Mouse (Mus musculus) liver, embryonic 16.5 days (tissue): Measurements from ENCODE around the gene Rnf6. TPM values are rescaled to one million over a fixed set of nuclear protein-coding genes. Genes with fewer than 3 reads are reported as not detected.

Source experiments
- ATAC-seq: fragments of 200-750 bp; cut with Nextera tagmentation; 2 replicates; pipeline ENCODE4 v1.8.0; 2017; ENCODE audit warnings: low read depth, mild to moderate bottlenecking, moderate number of reproducible peaks, moderate library complexity
- H3K27ac ChIP-seq: fragments of 300-500 bp; sonication (generic); 2 replicates; pipeline ENCODE4 v1.5.1; 2014; ENCODE audit warnings: mild to moderate bottlenecking, low read length
- H3K27me3 ChIP-seq: fragments of 300-500 bp; sonication (generic); 2 replicates; pipeline ENCODE4 v1.6.1; 2014; ENCODE audit warnings: low read depth, low read length, mixed read lengths; ENCODE audit not compliant: control insufficient read depth, insufficient read depth
- H3K36me3 ChIP-seq: fragments of 300-500 bp; sonication (generic); 2 replicates; pipeline ENCODE4 v1.6.1; 2014; ENCODE audit warnings: mild to moderate bottlenecking; ENCODE audit not compliant: control insufficient read depth, insufficient read depth
- H3K4me1 ChIP-seq: fragments of 300-500 bp; sonication (generic); 2 replicates; pipeline ENCODE4 v1.6.1; 2014; ENCODE audit warnings: low read depth, low read length, mixed read lengths; ENCODE audit not compliant: control insufficient read depth
- H3K4me2 ChIP-seq: fragments of 300-500 bp; sonication (generic); 2 replicates; pipeline ENCODE4 v1.6.1; 2014; ENCODE audit warnings: low read depth, low read length, mixed read lengths
- H3K4me3 ChIP-seq: fragments of 300-500 bp; sonication (generic); 2 replicates; pipeline ENCODE4 v1.5.1; 2014; ENCODE audit warnings: low read depth, mild to moderate bottlenecking, low read length
- H3K9ac ChIP-seq: fragments of 300-500 bp; sonication (generic); 2 replicates; pipeline ENCODE4 v1.6.1; 2014; ENCODE audit warnings: low read depth, low read length
- H3K9me3 ChIP-seq: fragments of 300-500 bp; sonication (generic); replicated peaks from 2 replicates; pipeline ENCODE4 v1.6.1; 2016; ENCODE audit warnings: low read length; ENCODE audit not compliant: control insufficient read depth
- WGBS: fragments of 180-500 bp; shearing (Covaris S2); extraction: QIAGEN DNeasy Blood & Tissue Kit; methylation state at CpG from one replicate; pipeline ENCODE4 v1.1.7; 2014; ENCODE audit not compliant: insufficient replicate concordance; 5-methylcytosine and 5-hydroxymethylcytosine counted together
- polyA plus RNA-seq: library from polyadenylated mRNA; unstranded; fragments of >200 nt; fragmentation: Nextera tagmentation; extraction: Ambion mirVana; gene quantifications from 2 replicates; pipeline ENCODE4 v1.2.1, GENCODE M21; 2015

The Rnf6 gene
- polyA plus RNA-seq, 1 experiment from 2014 or later, result 30.9 TPM

DNA sequence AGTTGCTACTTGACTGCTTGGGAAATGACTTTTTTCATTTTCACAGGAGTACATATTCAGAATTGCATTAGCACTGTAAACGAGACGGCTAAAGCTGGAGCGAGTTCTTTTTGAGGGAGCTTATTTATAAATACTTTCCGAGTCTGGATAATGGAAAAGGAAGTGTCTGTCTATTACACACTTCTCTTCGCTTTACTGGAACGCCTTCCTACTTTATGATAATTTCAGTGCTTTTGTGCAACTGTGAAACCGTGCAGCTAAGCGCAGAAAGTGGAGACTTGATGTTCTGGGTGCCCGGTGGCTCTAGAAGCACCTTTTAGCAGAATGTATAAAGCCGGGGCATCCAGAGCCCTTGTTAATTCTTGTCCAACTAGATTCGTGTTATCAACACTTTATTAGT, 11.5 kb upstream of the Rnf6 start:
- no peak for ATAC-seq
- H3K9me3 ChIP-seq, result no peaks in the 10 kb centered on the region
- peak overlapping the region; percentile 70 for H3K27ac ChIP-seq
- no peaks in the 10 kb centered on the region; the same call in 1 of the 2 replicates for H3K36me3 ChIP-seq
- peak overlapping the region; percentile 64 for H3K4me2 ChIP-seq
- H3K9ac ChIP-seq, result peak overlapping the region; percentile 94
- 46% methylated on average over 11 of the region's 11 CpGs for WGBS
- peak overlapping the region; percentile 93 for H3K4me3 ChIP-seq
- H3K4me1 ChIP-seq, result peaks cover 40% of the 10 kb centered on the region
- no peaks in the 10 kb centered on the region for H3K27me3 ChIP-seq

DNA sequence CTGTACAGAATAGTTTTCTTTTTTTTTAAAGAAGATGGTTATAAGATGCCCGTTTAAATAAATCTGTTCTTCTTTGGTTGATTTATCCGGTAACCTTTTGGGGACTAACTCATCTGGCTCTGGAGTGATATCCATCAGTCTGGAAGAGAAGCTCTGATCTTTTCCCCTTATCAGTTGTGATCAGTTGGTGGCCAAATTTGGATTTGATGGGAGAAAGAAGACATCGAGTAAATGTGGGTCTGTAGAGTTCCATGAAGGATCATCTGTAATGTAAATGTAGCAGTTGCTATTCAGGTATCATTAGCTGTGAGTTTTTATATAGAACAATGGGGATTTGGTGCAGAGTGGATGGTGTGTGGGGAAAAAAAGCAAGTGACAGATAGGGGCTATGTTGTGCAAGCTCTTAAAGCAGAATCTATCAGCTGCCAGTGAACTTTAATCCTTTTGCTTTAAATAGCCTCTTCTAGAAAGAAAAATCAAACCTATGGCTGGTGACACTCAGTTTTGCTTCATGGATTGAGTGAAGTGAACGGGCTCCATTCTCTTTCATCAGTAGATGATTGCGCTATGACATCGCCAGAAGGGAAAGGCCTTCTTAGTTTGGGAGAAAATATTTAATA, 10.8 kb upstream of the Rnf6 start:
- peak overlapping the region; percentile 98 for H3K27ac ChIP-seq
- no peaks in the 10 kb centered on the region for H3K36me3 ChIP-seq
- H3K27me3 ChIP-seq, result no peaks in the 10 kb centered on the region
- H3K4me1 ChIP-seq, result peaks cover 34% of the 10 kb centered on the region
- peak overlapping the region; percentile 94 for H3K9ac ChIP-seq
- peak overlapping the region; percentile 93 for H3K4me3 ChIP-seq
- ATAC-seq, result no peak
- peak overlapping the region; percentile 64 for H3K4me2 ChIP-seq
- no peaks in the 10 kb centered on the region for H3K9me3 ChIP-seq
- WGBS, result 30% methylated on average over 6 of the region's 6 CpGs

DNA sequence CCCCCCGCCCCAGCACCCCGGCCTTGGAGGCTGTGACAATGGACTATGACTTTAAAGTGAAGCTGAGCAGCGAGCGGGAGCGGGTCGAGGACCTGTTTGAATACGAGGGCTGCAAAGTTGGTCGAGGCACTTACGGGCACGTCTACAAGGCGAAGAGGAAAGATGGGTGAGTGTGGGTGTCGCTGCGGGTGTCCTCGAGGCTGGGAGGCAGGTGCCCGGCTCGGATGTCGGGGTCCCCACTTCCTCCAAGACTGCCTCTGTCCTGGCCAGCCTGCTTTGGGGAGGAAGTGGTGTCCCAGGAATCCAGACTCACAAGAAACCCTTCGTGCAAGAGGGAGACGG, 10.3 kb upstream of the Rnf6 start:
- H3K4me2 ChIP-seq, result peak overlapping the region; percentile 64
- H3K9ac ChIP-seq, result peak overlapping the region; percentile 94
- peaks cover 28% of the 10 kb centered on the region for H3K4me1 ChIP-seq
- H3K36me3 ChIP-seq, result no peaks in the 10 kb centered on the region
- no peaks in the 10 kb centered on the region for H3K27me3 ChIP-seq
- H3K4me3 ChIP-seq, result peak overlapping the region; percentile 93
- H3K9me3 ChIP-seq, result no peaks in the 10 kb centered on the region
- peak; percentile 16 for ATAC-seq
- WGBS, result under 1% methylated on average over 19 of the region's 19 CpGs
- H3K27ac ChIP-seq, result peak overlapping the region; percentile 98

DNA sequence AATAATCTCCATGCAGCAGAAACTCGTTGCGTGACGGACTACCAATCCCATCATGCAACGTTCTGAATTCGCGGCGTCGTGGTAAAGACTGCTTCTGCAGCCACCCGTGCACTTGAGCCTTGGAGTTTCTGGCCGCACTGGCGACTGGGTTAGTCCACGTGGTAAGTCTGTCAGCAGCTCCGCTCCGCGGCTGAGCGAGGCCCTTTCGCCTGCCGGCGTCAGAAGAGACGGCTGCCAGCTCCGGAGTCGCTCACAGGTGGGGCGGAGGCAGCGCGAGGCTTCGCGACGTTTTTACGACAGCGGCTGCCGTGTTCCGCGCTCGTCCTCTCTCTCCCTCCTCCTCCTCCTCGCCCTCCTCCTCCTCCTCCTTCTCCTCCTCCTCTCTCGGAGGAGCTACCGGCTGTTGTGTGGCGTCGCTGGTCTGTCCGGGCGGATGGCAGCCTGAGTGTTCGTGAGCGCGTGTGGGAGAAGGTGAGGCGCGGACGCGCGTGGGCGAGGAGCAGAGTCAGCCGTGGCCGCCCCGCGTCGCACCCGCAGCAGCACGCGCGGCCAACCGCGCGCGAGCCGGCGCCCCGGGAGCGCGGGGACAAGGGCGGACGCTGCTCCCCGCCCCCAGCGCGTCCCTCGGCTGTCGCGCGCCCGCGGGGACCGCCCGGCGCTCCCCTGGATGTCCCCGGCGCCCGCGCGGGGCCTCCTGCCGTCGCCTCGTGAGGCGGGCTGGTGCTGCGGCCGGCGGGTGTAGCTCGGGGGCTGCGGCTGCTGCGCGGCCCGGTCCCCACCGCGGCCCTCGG, 9.7 kb upstream of the Rnf6 start, which contains the start of gene Cdk8:
Gene Cdk8, plus strand, starts transcription at position 367 of the 791 bp plus-strand sequence.
- Histone ChIP-seq H3K36me3 (no peaks in the 10 kb centered on the region), H3K9ac (peak within 1 kb of the TSS; percentile 94), H3K4me1 (peaks cover 23% of the 10 kb centered on the region), H3K9me3 (no peaks in the 10 kb centered on the region), H3K4me3 (peak within 1 kb of the TSS; percentile 93), H3K27me3 (no peaks in the 10 kb centered on the region), H3K4me2 (peak within 1 kb of the TSS; percentile 64), H3K27ac (peak within 1 kb of the TSS; percentile 98)
- ATAC-seq, result peak; percentile 92
- under 1% methylated on average over 97 of the region's 102 CpGs for WGBS

DNA sequence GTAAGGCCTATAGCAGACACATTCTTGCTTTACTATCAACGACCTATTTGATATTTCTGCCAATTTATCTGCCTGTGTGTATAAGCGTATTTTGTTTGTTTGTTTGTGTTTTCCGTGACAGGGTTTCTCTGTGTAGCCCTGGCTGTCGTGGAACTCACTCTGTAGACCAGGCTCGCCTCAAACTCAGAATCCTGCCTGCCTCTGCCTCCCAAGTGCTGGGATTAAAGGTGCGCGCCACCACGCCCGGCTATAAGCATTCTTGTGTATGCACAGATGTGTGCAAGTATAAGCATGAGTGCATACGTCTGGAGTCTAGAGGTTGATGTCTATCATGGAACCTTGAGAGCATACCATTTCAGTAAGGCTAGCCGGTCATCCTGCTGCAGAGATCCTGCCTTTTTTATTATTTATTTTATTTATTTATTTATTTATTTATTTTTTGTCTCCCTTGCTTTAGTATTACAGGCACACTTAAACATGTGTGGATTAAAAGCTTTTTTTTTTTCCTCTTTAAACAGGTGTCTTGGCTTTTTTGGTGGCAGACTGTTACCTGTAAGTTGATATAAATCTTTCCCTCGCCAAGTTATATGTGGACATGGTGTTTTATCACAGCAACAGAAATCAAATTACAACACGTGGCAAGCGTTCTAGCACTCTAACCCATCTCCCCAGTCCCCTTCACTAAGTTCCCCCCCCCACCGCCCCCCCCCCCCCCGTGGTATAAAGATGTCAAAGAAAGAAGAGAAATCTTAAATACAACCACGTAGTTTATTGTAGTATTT, 8.7 kb upstream of the Rnf6 start:
- no peak for ATAC-seq
- 48% methylated on average over 17 of the region's 17 CpGs for WGBS
- Histone ChIP-seq H3K4me3 (peak overlapping the region; percentile 93), H3K9ac (peak overlapping the region; percentile 94), H3K27ac (peak overlapping the region; percentile 98), H3K9me3 (no peaks in the 10 kb centered on the region), H3K27me3 (no peaks in the 10 kb centered on the region), H3K36me3 (no peaks in the 10 kb centered on the region), H3K4me2 (peak overlapping the region; percentile 64), H3K4me1 (peaks cover 13% of the 10 kb centered on the region)

DNA sequence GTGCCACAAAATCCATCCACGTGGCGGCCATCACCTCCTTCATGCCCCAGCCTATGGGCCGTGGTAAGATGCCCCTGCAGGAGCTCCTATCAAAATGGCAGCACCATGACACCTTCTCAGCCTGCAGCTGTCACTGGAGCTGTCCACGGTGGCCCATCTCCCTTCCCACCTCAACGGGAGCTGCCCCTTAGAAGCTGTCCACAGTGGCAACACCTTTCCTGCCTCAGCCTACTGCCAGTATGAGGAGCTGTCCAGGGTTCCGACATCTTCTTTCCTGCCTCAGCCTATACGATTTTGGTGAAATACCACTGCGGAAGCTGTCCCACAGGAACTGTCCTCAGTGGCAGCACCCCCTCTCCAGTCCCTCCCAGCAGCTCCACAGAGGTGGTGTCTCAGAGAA, 6.1 kb upstream of the Rnf6 start:
- Histone ChIP-seq H3K9me3 (no peaks in the 10 kb centered on the region), H3K9ac (no peak overlapping the region), H3K4me1 (no peaks in the 10 kb centered on the region; the same call in 1 of the 2 replicates), H3K4me2 (no peak overlapping the region), H3K27me3 (no peaks in the 10 kb centered on the region), H3K27ac (no peak overlapping the region), H3K36me3 (no peaks in the 10 kb centered on the region), H3K4me3 (no peak overlapping the region)
- no peak for ATAC-seq
- WGBS, result 70% methylated on average over 8 of the region's 8 CpGs

DNA sequence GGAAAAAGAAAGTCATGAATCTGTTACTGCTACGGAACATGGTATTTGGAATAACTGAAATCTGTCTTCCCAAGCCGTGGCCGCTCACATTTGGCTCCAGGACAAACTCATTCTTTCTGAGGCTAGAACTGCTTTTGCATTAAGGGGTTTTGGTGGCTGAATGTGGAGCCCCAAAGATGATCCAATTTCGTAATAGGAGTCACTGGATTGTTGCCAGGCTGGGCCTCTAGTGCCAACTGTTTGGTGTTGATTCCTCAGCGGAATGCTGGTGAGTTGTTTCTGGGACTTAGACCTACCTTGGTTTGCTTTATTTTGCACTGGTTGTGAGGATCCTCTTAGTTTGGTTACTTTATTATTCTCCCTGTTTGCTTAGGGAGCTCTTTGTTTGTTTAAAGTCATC, 2.4 kb upstream of the Rnf6 start:
- Histone ChIP-seq H3K4me2 (0 out of 2 replicates have a peak overlapping the region, but pooled peaks have one; percentile 22), H3K36me3 (no peaks in the 10 kb centered on the region), H3K9ac (no peak overlapping the region), H3K27me3 (no peaks in the 10 kb centered on the region), H3K4me3 (no peak overlapping the region), H3K27ac (peak overlapping the region; percentile 61; the same call in 1 of the 2 replicates), H3K4me1 (peaks cover 15% of the 10 kb centered on the region), H3K9me3 (no peaks in the 10 kb centered on the region)
- WGBS, result 70% methylated on average over 5 of the region's 5 CpGs
- no peak for ATAC-seq

DNA sequence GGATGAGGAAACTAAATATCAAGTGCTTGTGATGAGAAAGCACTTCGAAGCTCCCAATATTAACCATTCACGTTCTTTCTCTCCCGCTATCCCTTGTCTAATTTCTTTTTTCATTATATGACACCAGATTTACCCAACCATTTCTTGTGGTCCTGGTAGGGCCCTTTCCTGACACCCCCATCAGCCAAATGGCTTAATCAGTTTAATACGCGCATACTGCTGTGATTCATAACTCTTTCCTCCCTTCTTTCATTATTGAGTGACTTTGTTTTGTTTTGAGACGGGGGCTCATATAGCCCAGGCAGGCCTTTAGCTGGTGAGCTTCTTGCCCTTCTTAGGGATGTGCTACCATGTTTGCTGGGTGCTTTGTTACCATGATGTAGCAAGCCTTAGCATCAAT, 367 bp upstream of the Rnf6 start:
- no peak for ATAC-seq
- Histone ChIP-seq H3K27ac (peak overlapping the region; percentile 100), H3K4me3 (peak overlapping the region; percentile 98), H3K4me2 (peak overlapping the region; percentile 89), H3K9me3 (no peaks in the 10 kb centered on the region), H3K27me3 (no peaks in the 10 kb centered on the region), H3K9ac (peak overlapping the region; percentile 99), H3K36me3 (peaks cover 2% of the 10 kb centered on the region), H3K4me1 (peaks cover 15% of the 10 kb centered on the region)
- WGBS, result 33% methylated on average over 6 of the region's 6 CpGs
